Mouse (Mus musculus) myocyte (in vitro differentiated cells): ENCODE data around the gene Gas7.

Experiments
- POLR2A ChIP-seq: IDR thresholded peaks from one replicate; pipeline ENCODE4 v1.6.1; 2011; ENCODE audit warnings: low read depth, mild to moderate bottlenecking, control low read depth, moderate library complexity; ENCODE audit not compliant: insufficient read length
- TCF3 ChIP-seq: IDR thresholded peaks from one replicate; pipeline ENCODE4 v1.6.1; 2011; ENCODE audit warnings: low read depth, control low read depth; ENCODE audit not compliant: insufficient read length

GRCm38 (mm10) chr11:67561631-67562030, 106.4 kb downstream of the Gas7 start:
- TF ChIP-seq POLR2A (no peak), TCF3 (no peak)
